Mouse (Mus musculus) heart, embryonic 16.5 days (tissue): ENCODE measurements around the gene Kirrel3. TPM values are rescaled to one million over a fixed set of nuclear protein-coding genes. Genes with fewer than 3 reads are reported as not detected.

ENCODE experiments used
- ATAC-seq: fragments of 200-750 bp; cut with Nextera tagmentation; replicated peaks from 2 replicates; pipeline ENCODE4 v1.8.0; 2017; ENCODE audit warnings: moderate number of reproducible peaks; ENCODE audit not compliant: insufficient read depth, low FRiP score; ENCODE audit errors: extremely low read depth
- H3K27ac ChIP-seq: fragments of 300-500 bp; sonication (generic); 2 replicates; pipeline ENCODE4 v1.5.1; 2014; ENCODE audit warnings: mild to moderate bottlenecking, low read length, control low read depth, moderate library complexity
- H3K27me3 ChIP-seq: fragments of 300-500 bp; sonication (generic); 2 replicates; pipeline ENCODE4 v1.6.1; 2014; ENCODE audit warnings: low read length, mixed read lengths; ENCODE audit not compliant: control insufficient read depth, insufficient read depth
- H3K36me3 ChIP-seq: fragments of 300-500 bp; sonication (generic); 2 replicates; pipeline ENCODE4 v1.6.1; 2014; ENCODE audit not compliant: control insufficient read depth, insufficient read depth
- H3K4me1 ChIP-seq: fragments of 300-500 bp; sonication (generic); 2 replicates; pipeline ENCODE4 v1.6.1; 2014; ENCODE audit warnings: low read length, mixed read lengths; ENCODE audit not compliant: control insufficient read depth, insufficient read depth
- H3K4me2 ChIP-seq: fragments of 300-500 bp; sonication (generic); 2 replicates; pipeline ENCODE4 v1.6.1; 2014; ENCODE audit warnings: low read depth, mild to moderate bottlenecking, control low read depth, low read length
- H3K4me3 ChIP-seq: fragments of 300-500 bp; sonication (generic); 2 replicates; pipeline ENCODE4 v1.5.1; 2014; ENCODE audit warnings: mild to moderate bottlenecking, control low read depth, low read length
- H3K9ac ChIP-seq: fragments of 300-500 bp; sonication (generic); 2 replicates; pipeline ENCODE4 v1.6.1; 2014; ENCODE audit warnings: low read length, control low read depth
- H3K9me3 ChIP-seq: fragments of 300-500 bp; sonication (generic); replicated peaks from 2 replicates; pipeline ENCODE4 v1.6.1; 2016; ENCODE audit warnings: low read length; ENCODE audit not compliant: control insufficient read depth
- WGBS: fragments of 180-500 bp; shearing (Covaris S2); extraction: QIAGEN DNeasy Blood & Tissue Kit; methylation state at CpG from one replicate; pipeline ENCODE4 v1.1.7; 2014; 5-methylcytosine and 5-hydroxymethylcytosine counted together
- polyA plus RNA-seq: library from polyadenylated mRNA; unstranded; fragments of >200 nt; fragmentation: Nextera tagmentation; extraction: Ambion mirVana; gene quantifications from 2 replicates; pipeline ENCODE4 v1.2.1, GENCODE M21; 2015

Gene Kirrel3
- polyA plus RNA-seq, 1 experiment from 2014 or later, result 1.6 TPM

- Histone ChIP-seq H3K9me3 (no peaks in the 10 kb centered on the region), H3K36me3 (no peaks in the 10 kb centered on the region), H3K27ac (no peak overlapping the region), H3K27me3 (no peaks in the 10 kb centered on the region), H3K4me3 (no peak overlapping the region), H3K9ac (no peak overlapping the region), H3K4me2 (no peak overlapping the region), H3K4me1 (no peaks in the 10 kb centered on the region)
- no peak for ATAC-seq
- WGBS, result 38% methylated on average over 4 of the region's 4 CpGs
These were observed 114.6 kb downstream of the Kirrel3 start for GRCm38 (mm10) chr9:34600326-34600725.

DNA sequence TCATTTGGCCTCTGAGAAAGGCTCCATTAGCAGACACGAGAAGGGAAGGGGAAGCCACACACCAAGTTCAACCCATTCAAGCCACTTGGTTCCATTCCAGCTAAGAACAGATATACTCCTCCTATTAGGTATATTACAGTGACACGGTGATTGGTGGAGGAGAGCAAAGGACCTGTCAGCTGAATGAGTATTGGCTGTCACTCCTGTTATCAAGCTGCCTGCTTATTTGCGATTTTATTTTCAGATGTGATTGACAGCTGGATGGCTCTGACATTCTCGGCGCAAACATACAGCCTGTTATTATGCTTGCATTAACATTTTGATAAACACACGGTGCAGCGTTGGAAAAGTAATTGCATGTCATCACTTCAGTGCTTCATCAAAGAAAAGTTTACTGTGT lies 118.1 kb downstream of the Kirrel3 start:
- Histone ChIP-seq H3K27me3 (no peaks in the 10 kb centered on the region), H3K4me2 (no peak overlapping the region), H3K9ac (no peak overlapping the region), H3K4me1 (no peaks in the 10 kb centered on the region), H3K36me3 (no peaks in the 10 kb centered on the region), H3K27ac (no peak overlapping the region), H3K9me3 (no peaks in the 10 kb centered on the region), H3K4me3 (no peak overlapping the region)
- no peak for ATAC-seq
- WGBS, result 70% methylated on average over 7 of the region's 7 CpGs

DNA sequence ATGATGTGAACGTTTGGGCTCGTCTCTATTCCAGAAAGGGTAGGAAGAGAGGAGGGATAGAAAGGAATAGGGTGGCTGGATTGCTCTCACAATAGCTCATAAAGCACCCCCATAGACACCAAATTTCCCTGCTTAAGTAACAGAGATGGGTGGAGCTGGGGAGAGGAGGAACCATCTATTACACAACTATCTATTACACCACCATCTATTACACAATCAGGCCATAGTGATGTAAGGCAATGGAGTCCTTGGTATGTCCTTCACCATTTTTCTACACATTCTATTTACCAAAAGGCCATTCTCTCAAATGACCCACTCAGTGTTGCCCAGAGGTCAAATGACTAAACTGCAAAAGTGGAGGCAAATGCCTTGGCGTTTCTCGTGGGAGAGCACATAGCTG lies 119.2 kb downstream of the Kirrel3 start:
- H3K9ac ChIP-seq, result no peak overlapping the region
- H3K27ac ChIP-seq, result no peak overlapping the region
- 80% methylated on average over 4 of the region's 4 CpGs for WGBS
- H3K9me3 ChIP-seq, result no peaks in the 10 kb centered on the region
- H3K4me3 ChIP-seq, result no peak overlapping the region
- H3K4me2 ChIP-seq, result no peak overlapping the region
- ATAC-seq, result no peak
- no peaks in the 10 kb centered on the region for H3K4me1 ChIP-seq
- no peaks in the 10 kb centered on the region for H3K27me3 ChIP-seq
- no peaks in the 10 kb centered on the region for H3K36me3 ChIP-seq

GRCm38 (mm10) chr9:34605486-34605885 lies 119.8 kb downstream of the Kirrel3 start:
- ATAC-seq, result no peak
- WGBS, result 69% methylated on average over 8 of the region's 8 CpGs

DNA sequence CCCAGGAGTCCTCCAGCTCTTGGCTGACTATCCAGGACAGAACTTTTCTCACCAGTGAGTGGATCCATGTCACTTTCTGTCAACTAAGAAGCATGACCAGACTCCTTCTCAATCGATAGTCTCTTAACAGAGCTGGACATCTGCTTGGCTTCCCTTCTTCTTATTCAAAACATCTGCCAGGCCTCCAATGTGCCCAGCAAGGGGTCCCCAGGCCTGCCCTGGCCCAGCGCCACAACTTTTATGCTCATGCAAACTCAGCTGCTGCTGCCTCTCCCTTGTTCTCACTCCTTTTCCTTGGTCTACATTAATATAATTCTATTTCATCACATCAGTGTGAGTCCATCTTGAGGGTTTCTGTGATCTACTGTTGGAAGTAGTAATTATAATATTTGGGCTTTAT lies 122.3 kb downstream of the Kirrel3 start:
- H3K4me2 ChIP-seq, result no peak overlapping the region
- ATAC-seq, result no peak
- no peak overlapping the region for H3K9ac ChIP-seq
- H3K27ac ChIP-seq, result no peak overlapping the region
- H3K9me3 ChIP-seq, result no peaks in the 10 kb centered on the region
- H3K4me1 ChIP-seq, result no peaks in the 10 kb centered on the region
- H3K4me3 ChIP-seq, result no peak overlapping the region
- WGBS, result 74% methylated on average over 2 of the region's 2 CpGs
- no peaks in the 10 kb centered on the region for H3K36me3 ChIP-seq
- no peaks in the 10 kb centered on the region for H3K27me3 ChIP-seq

More at GRCm38 (mm10) chr9:34605486-34605885, 119.8 kb downstream of the Kirrel3 start:
- Histone ChIP-seq H3K27me3 (no peaks in the 10 kb centered on the region), H3K4me2 (no peak overlapping the region), H3K36me3 (no peaks in the 10 kb centered on the region), H3K9ac (no peak overlapping the region), H3K9me3 (no peaks in the 10 kb centered on the region), H3K4me3 (no peak overlapping the region), H3K4me1 (no peaks in the 10 kb centered on the region), H3K27ac (no peak overlapping the region)

DNA sequence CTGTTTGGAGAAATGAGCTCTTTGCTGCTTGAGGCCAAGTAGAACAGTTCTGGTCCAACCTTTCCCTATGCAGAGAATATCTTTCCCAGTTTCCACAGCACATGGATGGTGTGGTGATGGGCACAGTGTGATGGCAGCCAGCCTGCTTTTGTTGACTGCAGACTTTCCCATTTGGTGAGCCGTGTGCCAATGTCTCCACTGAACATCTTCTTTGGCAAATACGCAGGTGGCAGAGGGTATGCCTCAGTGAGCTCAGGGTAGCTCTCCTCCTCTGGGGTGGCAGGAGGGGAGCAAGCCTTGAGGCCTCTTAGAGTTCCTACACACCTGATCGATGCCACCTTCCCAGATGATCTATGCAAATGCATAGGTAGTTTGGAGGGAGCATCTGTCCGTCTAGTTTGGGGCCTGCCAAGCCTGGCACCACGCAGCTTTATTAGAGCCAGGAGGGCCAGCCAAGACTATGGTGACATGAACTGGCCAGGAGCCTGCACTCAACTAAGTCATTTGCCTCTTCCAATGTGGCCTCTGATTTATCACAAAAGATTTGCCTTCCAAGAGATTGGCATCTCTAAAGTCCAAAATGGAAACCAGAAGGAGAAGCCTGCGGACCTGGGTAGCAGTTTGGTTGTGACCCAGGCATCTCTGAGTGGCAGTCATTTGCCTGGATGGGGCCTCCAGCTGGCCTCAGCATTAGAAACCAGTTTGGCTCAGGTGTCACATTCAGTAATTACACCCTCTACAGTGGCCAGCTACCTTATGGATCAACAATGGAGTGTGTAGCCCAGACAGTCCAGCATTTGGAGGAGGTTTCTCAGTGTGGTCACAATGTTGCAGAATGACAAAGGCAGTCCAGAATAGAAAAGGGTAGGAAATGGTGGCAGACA lies 127.4 kb downstream of the Kirrel3 start:
- no peak for ATAC-seq
- no peaks in the 10 kb centered on the region for H3K27me3 ChIP-seq
- no peak overlapping the region for H3K4me3 ChIP-seq
- H3K9me3 ChIP-seq, result no peaks in the 10 kb centered on the region
- no peaks in the 10 kb centered on the region for H3K36me3 ChIP-seq
- H3K9ac ChIP-seq, result no peak overlapping the region
- no peak overlapping the region for H3K27ac ChIP-seq
- WGBS, result 82% methylated on average over 6 of the region's 6 CpGs
- no peak overlapping the region for H3K4me2 ChIP-seq
- H3K4me1 ChIP-seq, result no peaks in the 10 kb centered on the region

DNA sequence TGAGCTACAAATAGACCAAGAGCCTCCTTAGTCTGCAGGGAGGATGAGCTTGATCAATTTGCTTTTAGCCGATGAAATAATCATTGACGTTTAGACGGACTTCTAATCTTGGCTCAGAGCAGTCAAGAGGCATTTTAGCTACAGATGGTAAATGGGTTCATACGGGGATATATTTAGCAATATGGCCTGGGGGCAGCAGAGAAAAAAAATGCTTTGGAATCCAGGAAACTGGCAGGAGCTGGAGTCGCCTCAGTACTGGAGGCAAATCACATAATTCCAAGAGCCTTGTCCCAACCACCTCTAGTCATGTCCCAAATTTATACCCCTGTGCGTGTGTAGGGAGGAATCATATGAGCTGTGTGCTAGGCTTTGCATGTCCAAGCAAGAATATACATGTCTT lies 132.4 kb downstream of the Kirrel3 start:
- H3K9me3 ChIP-seq, result no peaks in the 10 kb centered on the region
- H3K4me2 ChIP-seq, result no peak overlapping the region
- no peaks in the 10 kb centered on the region for H3K36me3 ChIP-seq
- no peak overlapping the region for H3K27ac ChIP-seq
- no peak overlapping the region for H3K9ac ChIP-seq
- no peak overlapping the region for H3K4me3 ChIP-seq
- no peaks in the 10 kb centered on the region for H3K27me3 ChIP-seq
- no peaks in the 10 kb centered on the region for H3K4me1 ChIP-seq
- ATAC-seq, result no peak
- 51% methylated on average over 6 of the region's 6 CpGs for WGBS

DNA sequence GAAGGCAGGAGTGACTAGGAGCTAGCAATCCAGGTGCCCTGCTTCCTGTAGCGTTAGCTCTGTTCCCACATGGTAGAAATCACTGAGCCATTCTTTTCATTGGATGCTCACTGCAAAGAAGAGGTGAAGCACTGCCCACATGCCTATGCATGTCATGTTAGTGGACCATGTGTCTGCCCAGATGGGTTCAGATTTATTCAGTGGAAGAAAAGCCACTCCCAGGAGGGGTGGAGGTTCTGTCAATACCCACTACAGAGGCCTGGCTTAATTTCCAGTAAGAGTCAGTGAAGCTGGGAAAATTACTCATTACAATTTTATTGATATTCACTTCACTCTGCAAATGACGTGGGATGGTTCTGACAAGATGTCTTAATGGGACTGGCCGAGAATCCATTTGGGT lies 134.2 kb downstream of the Kirrel3 start:
- 81% methylated on average over 3 of the region's 3 CpGs for WGBS
- H3K9ac ChIP-seq, result no peak overlapping the region
- H3K36me3 ChIP-seq, result no peaks in the 10 kb centered on the region
- no peak overlapping the region for H3K27ac ChIP-seq
- H3K9me3 ChIP-seq, result no peaks in the 10 kb centered on the region
- no peaks in the 10 kb centered on the region for H3K27me3 ChIP-seq
- H3K4me3 ChIP-seq, result no peak overlapping the region
- no peaks in the 10 kb centered on the region for H3K4me1 ChIP-seq
- H3K4me2 ChIP-seq, result no peak overlapping the region
- ATAC-seq, result no peak

GRCm38 (mm10) chr9:34623526-34623925 lies 137.8 kb downstream of the Kirrel3 start:
- no peak overlapping the region for H3K9ac ChIP-seq
- 54% methylated on average over 5 of the region's 5 CpGs for WGBS
- H3K36me3 ChIP-seq, result no peaks in the 10 kb centered on the region
- no peak for ATAC-seq
- no peak overlapping the region for H3K4me3 ChIP-seq
- no peak overlapping the region for H3K27ac ChIP-seq
- no peaks in the 10 kb centered on the region for H3K27me3 ChIP-seq
- H3K4me2 ChIP-seq, result no peak overlapping the region
- no peaks in the 10 kb centered on the region for H3K4me1 ChIP-seq
- H3K9me3 ChIP-seq, result no peaks in the 10 kb centered on the region
